8 mouse cellular contexts compared by ENCODE assay signal in the genomic region with DNA sequence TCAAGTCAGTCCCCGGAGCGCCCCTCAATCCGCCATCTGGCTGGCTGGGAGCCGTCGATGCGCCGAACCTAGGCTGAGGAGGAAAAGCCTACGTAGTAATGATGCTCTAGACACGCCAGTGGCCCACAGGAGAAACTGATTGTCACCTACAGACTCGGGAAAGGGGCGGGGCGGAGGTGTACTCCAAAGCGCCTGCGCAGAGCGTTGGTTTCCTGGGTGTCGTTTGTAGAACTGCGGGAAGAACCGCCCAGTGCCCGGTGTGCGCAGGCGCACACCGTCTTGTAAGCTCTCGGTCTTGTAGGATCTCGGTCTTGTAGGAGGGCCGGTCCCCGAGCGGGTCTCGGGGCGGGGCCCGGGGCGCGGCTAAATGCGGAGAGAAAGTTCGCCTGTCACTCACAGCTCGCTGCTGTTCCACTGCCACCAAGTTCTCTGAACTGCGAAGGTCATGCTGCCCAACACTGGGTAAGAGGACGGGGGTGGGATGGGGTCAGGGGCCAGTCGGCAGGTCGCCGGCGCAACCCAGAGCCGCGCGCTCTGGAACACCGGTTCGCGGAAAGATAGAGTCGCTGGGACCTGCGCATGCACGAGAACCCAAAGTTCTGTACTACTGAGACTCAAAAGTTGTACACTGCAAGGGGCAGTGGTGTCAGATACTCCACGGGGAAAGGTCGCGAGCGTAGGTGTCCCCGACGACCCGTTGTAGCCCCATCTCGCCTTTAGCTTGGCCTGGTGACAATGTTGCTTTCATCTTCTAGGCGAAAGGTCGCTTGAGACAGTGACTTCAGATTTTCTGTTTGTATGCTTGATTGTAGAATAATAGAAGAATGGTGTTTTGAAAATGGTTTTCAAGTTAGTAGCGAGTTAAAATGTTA. TPM values are rescaled to one million over a fixed set of nuclear protein-coding genes. Genes with fewer than 3 reads are reported as not detected.
DNase-seq lines count a peak whose midpoint lies in the region; ATAC-seq lines count a peak whose summit lies in the region.

Gene Hsdl2 (plus strand): TSS at position 250 of the 872 bp plus-strand sequence.

- peak within 1 kb of the TSS; percentile 87 for H3K4me2 ChIP-seq in hindbrain, embryonic 16.5 days (ENCODE audit: low read length)

- peak; percentile 97 for ATAC-seq in hindbrain, embryonic 16.5 days

- peak; percentile 97 for DNase-seq in WW6 (ENCODE audit: low read depth, low spot score)
- peak; percentile 84 to 96 for DNase-seq in cerebellum, postnatal 4 days (ENCODE audit: low spot score in 2 of 2)
- peak; percentile 97 for DNase-seq in gastrocnemius, adult 18-20 months (ENCODE audit: low spot score)
- DNase-seq in left cerebral cortex, adult 18-20 months (ENCODE audit: low spot score in 2 of 2) = peak; percentile 97 to 99
- DNase-seq in right cerebral cortex, adult 18-20 months = peak; percentile 98
- DNase-seq in urinary bladder, postnatal 10 days (ENCODE audit: low spot score) = peak; percentile 86

- peak within 1 kb of the TSS; percentile 48 for H3K4me3 ChIP-seq in hindbrain, embryonic 16.5 days (ENCODE audit: low read length)
- H3K4me3 ChIP-seq in macrophage (ENCODE audit: inconsistent target) = peak within 1 kb of the TSS; percentile 85

- peak within 1 kb of the TSS; percentile 74 for H3K9ac ChIP-seq in hindbrain, embryonic 16.5 days (ENCODE audit: low read depth, low read length)

- H3K4me1 ChIP-seq in hindbrain, embryonic 16.5 days (ENCODE audit: control insufficient read depth, insufficient read depth, low read depth, low read length) = peaks cover 8% of the 10 kb centered on the region

- no peaks in the 10 kb centered on the region for H3K36me3 ChIP-seq in hindbrain, embryonic 16.5 days (ENCODE audit: control insufficient read depth, insufficient read depth, low read length)
- no peaks in the 10 kb centered on the region for H3K36me3 ChIP-seq in macrophage (ENCODE audit: inconsistent target)

- no peaks in the 10 kb centered on the region for H3K27me3 ChIP-seq in hindbrain, embryonic 16.5 days (replicated peaks; ENCODE audit: control insufficient read depth, insufficient read depth, low read length)

- peak within 1 kb of the TSS; percentile 81 for H3K27ac ChIP-seq in hindbrain, embryonic 16.5 days (ENCODE audit: low read depth, low read length)
- peak within 1 kb of the TSS; percentile 62 for H3K27ac ChIP-seq in macrophage

- 1% methylated on average over 55 of the region's 61 CpGs for WGBS in hindbrain, embryonic 16.5 days
- 1% methylated on average over 54 of the region's 61 CpGs for WGBS in macrophage (ENCODE audit: missing documents)

- no peaks in the 10 kb centered on the region for H3K79me2 ChIP-seq in macrophage (ENCODE audit: inconsistent target)

- no peaks in the 10 kb centered on the region for H3K9me3 ChIP-seq in hindbrain, embryonic 16.5 days (ENCODE audit: control insufficient read depth, low read length)

RNA-seq across cellular contexts. Expression of gene Hsdl2, which starts in this region (rescaled TPM):
- total RNA-seq in gastrocnemius, adult 18-20 months (2021) = 10 to 100 TPM; 55.7 to 62.5 TPM
- polyA plus RNA-seq in hindbrain, embryonic 16.5 days (2015; fragmentation: Nextera tagmentation; extraction: Ambion mirVana) = 45.6 and 50.5 TPM in 2 replicates
- 10 to 100 TPM; 25.7 to 28.1 TPM for total RNA-seq in left cerebral cortex, adult 18-20 months (2021)
- 1 to 10 TPM in 22 of 26 experiments, under 1 TPM in 4; 0.51 to 6.9 (median 3.1) TPM for total RNA-seq in macrophage (2018; cell fraction: chromatin; rRNA removed)
- total RNA-seq in macrophage (2018; cell fraction: cytosol; rRNA removed) = 10 to 100 TPM in 25 of 26 experiments, 1 to 10 TPM in 1; 9.6 to 15.3 (median 12.9) TPM
- total RNA-seq in macrophage (2018; cell fraction: nucleus; rRNA removed) = 1 to 10 TPM; 2.0 to 9.2 (median 5.4) TPM
- 10.6 to 19.8 TPM (median 15.6 TPM) in 3 replicates for polyA plus RNA-seq in macrophage (2018)

Comparison
In these comparisons a context has a peak if more than half of its experiments do, and no peak if none do; other contexts are left out.
1. Peak in every context shown above with its lines: DNase-seq, ATAC-seq, H3K4me3 ChIP-seq and H3K27ac ChIP-seq.